Mouse (Mus musculus) brown adipose tissue, adult 24 weeks (tissue): ENCODE results near the gene Etl4. TPM values are rescaled to one million over a fixed set of nuclear protein-coding genes. Genes with fewer than 3 reads are reported as not detected.
"Not testable (repeated sequence)": the region's sequence is repeated elsewhere in the genome, so short reads cannot be mapped to it uniquely, and the experiment has no call there.

ENCODE experiments used
- H3K27ac ChIP-seq: fragments of 200-500 bp; replicated peaks from 2 replicates; pipeline ENCODE4 v1.5.1; 2012; ENCODE audit warnings: low read depth, mild to moderate bottlenecking, low read length
- H3K4me1 ChIP-seq: fragments of 200-500 bp; 2 replicates; pipeline ENCODE4 v1.6.1; 2012; ENCODE audit warnings: low read length, mixed read lengths; ENCODE audit not compliant: control insufficient read depth, insufficient read depth, insufficient read length
- H3K4me3 ChIP-seq: fragments of 200-500 bp; 2 replicates; pipeline ENCODE4 v1.5.1; 2012; ENCODE audit warnings: low read depth, mild to moderate bottlenecking, low read length, moderate library complexity; ENCODE audit not compliant: insufficient read depth
- polyA plus RNA-seq: library from polyadenylated mRNA; stranded (reverse); fragments of >200 nt; gene quantifications from 2 replicates; pipeline ENCODE4 v1.2.4, GENCODE M21; 2012; ENCODE audit not compliant: missing spikeins, insufficient read depth, insufficient read length

Etl4 gene
- polyA plus RNA-seq, 1 experiment, result 8.9 TPM

DNA sequence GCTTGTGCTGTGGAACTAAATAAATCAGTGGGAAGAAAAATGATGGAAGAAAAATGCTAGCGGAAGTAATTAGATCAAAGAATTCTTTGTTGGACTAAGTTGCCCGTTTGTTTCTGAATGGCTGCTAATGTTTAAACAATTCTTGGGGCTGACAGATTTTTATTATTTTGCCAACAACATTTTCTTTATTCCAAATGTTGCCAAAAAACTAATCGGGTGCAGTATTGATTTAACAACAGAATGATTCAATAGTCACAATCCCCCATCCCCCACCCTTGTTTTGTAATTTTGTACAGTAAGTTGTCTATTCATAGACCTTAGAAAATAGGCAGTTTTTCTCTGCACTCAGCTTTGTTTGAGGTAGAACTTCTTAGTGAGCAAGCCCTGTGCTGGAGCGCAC is 175.2 kb downstream of the Etl4 start:
- Histone ChIP-seq H3K27ac (no peak overlapping the region), H3K4me3 (no peak overlapping the region), H3K4me1 (no peaks in the 10 kb centered on the region)

GRCm38 (mm10) chr2:20105456-20105855 is 195.9 kb downstream of the Etl4 start:
- no peaks in the 10 kb centered on the region for H3K4me1 ChIP-seq
- no peak overlapping the region for H3K4me3 ChIP-seq
- no peak overlapping the region for H3K27ac ChIP-seq

DNA sequence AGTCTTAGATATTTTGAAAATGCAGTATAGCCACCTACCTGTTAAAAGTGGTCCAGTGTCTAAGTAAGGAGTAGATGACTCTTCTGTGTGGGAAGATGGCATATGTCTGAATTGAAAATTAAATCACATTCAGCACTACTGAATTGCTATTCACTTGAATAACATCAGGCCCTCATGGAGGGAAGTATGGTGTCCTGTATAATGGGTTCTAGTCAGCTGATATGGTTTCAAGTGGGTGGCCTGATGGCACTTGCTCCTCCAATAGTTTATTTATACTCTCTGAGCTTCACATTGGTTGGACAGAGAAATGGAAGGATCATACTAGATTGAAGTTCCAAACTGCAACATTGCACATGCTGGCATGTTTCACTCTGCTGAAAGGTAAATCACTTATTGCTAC is 202.1 kb downstream of the Etl4 start:
- no peaks in the 10 kb centered on the region for H3K4me1 ChIP-seq
- H3K4me3 ChIP-seq, result no peak overlapping the region
- H3K27ac ChIP-seq, result no peak overlapping the region

- no peaks in the 10 kb centered on the region for H3K4me1 ChIP-seq
Observed at GRCm38 (mm10) chr2:20125914-20126313, 216.3 kb downstream of the Etl4 start.

DNA sequence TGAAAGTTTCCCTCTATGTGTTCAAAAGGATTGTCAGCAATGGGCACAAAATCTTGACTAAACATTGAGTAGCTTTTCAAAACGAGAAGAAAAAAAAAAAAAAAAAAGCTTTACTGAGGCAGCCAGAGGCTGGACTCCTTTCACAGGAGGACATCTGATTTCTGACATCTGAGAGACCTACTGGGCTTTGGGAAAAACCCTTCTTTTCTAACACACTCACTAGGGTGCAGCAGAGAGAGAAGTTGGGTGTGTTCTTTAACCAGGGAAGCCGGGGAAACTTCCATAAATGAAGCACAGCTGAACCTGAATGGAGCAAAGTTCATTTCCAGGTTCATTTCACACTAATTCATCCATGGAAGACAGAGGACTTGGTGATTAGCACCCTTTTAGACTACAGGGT is 222.2 kb downstream of the Etl4 start:
- Histone ChIP-seq H3K4me3 (no peak overlapping the region), H3K4me1 (no peaks in the 10 kb centered on the region), H3K27ac (no peak overlapping the region)

More at GRCm38 (mm10) chr2:20125914-20126313, 216.3 kb downstream of the Etl4 start:
- Histone ChIP-seq H3K27ac (no peak overlapping the region), H3K4me3 (no peak overlapping the region)

DNA sequence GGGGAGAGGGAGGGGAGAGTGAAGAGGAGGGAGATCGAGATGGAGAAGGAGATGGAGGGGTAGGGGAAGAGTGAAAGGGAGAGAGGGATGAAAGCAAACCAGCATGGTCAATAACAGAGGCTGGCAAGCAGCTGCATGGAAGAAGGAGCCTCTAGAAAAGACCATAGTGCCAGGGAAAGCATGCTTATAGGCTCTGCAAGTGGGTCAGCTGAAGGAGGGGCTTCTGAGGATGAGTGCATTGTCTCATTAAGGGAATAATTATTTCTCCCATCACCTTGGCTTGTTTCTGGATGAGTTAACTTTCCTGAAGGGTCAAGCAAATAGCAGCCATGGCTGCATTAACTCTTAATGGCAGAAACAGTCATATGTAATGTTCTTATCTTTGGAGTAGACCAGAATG is 228.8 kb downstream of the Etl4 start:
- no peak overlapping the region for H3K27ac ChIP-seq
- no peak overlapping the region for H3K4me3 ChIP-seq
- no peaks in the 10 kb centered on the region for H3K4me1 ChIP-seq

DNA sequence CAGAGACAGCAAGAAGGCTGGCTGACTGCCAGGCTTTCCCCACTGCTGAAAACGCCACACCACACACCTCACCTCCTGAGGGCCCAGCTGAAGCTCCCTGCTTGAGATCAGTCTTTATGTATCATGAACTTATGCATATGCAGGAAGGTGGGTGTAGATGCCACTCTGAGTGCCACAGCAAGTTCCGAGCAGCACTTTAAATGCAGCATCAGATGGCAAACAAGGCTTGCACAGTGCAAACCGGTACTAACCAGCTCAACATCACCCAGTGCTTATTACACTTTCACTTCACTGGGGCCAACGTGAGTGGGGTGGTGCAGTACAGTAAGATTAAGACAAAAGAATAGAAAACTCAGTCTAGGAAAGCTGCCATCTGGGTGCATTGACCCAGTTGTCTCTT is 235.8 kb downstream of the Etl4 start:
- Histone ChIP-seq H3K27ac (no peak overlapping the region), H3K4me1 (no peaks in the 10 kb centered on the region), H3K4me3 (no peak overlapping the region)

- Histone ChIP-seq H3K4me3 (no peak overlapping the region), H3K27ac (peak overlapping the region; percentile 37), H3K4me1 (peaks cover 18% of the 10 kb centered on the region; the same call in 1 of the 2 replicates)
Observed at GRCm38 (mm10) chr2:20167073-20167472, 257.5 kb downstream of the Etl4 start.

GRCm38 (mm10) chr2:20167566-20167965 is 258.0 kb downstream of the Etl4 start:
- H3K4me3 ChIP-seq, result no peak overlapping the region
- H3K4me1 ChIP-seq, result peaks cover 18% of the 10 kb centered on the region; the same call in 1 of the 2 replicates
- H3K27ac ChIP-seq, result peak overlapping the region; percentile 90

- Histone ChIP-seq H3K4me1 (peaks cover 18% of the 10 kb centered on the region; the same call in 1 of the 2 replicates), H3K27ac (peak overlapping the region; percentile 90), H3K4me3 (no peak overlapping the region)
Observed at GRCm38 (mm10) chr2:20168156-20168555, 258.6 kb downstream of the Etl4 start.

DNA sequence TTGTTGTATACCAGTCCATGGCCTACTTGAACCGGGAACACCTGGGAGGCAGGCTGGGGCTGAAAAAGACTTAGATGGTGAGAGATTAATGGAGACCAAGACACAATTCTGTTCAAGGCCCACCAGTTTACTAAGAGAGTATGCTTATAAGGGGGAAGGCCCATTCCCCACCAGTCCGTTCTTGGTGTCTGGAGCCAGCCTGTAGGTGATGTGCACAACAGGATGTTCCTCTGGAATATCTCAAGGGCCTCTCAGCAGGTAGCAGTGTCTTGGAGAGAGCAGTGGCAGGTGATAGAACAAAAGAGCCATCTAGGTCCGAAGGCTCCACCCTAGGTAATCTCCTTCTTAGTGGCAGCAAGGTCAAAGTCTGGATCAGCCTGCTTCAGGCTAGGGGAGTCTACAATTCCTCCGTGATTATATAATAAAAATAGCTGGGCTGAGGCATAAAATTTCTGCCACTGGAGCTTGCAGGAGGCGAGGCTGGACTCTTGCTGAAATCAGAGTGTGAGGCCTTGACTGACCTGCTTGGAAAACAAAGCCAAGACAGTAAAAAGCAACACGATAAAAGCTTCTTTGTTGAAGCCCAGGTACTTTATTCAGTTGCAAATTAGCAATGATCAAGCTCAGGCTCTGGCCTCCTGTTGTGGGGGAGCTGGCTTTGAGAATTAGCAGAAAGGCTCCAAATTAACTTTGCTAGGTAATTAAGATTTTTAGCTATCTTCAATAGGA is 267.0 kb downstream of the Etl4 start:
- H3K27ac ChIP-seq, H3K4me1 ChIP-seq, H3K4me3 ChIP-seq: not testable (repeated sequence)

DNA sequence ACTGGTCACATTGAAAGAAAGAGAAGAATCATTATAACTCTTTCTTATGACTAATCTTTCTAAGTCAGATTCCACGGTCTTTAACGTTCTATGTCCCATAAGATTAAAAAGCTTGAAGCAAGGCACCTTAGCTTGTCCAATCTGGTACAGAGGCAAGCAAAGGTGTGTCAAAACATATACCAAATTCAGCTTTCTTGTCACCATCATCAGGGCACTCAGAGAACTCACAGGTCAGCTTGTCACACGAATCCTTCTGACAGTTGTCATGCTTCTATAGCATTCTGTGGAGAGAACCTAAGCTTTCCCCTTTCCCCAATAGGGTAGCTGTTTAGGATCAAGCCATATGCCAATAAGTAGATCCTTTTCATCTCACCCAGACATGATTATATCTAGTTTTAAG is 267.7 kb downstream of the Etl4 start:
- not testable (repeated sequence) for H3K4me3 ChIP-seq, H3K4me1 ChIP-seq, H3K27ac ChIP-seq

DNA sequence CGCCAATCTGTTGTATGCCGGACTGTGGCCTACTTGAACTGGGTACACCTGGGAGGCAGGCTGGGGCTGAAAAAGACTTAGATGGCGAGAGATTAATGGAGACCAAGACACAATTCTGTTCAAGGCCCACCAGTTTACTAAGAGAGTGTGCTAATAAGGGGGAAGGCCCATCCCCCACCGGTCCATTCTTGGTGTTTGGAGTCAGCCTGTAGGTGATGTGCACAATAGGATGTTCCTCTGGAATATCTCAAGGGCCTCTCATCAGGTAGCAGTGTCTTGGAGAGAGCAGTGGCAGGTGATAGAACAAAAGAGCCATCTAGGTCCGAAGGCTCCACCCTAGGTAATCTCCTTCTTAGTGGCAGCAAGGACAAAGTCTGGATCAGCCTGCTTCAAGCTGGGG is 271.0 kb downstream of the Etl4 start:
- H3K4me3 ChIP-seq, result not testable (repeated sequence)

DNA sequence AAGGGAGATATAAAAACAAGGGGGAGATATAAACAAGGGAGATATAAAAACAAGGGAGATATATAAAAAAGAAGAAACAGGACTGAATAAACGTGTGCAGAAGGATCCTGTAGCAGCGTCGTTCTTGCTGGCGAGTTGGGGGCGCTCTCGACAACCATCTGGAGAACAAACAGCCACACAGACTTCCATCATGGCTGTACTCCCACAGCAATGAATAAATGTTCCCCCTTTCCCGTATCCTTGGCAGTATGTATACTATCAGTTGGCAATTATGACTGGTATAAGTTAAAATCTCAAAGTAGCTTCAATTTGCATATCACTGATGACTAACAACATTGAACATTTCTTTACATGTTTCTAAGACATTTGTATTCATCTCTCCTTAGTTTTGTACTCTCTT is 277.6 kb downstream of the Etl4 start:
- H3K27ac ChIP-seq, H3K4me3 ChIP-seq, H3K4me1 ChIP-seq: not testable (repeated sequence)

More for the DNA sequence above, 271.0 kb downstream of the Etl4 start:
- H3K4me1 ChIP-seq, H3K27ac ChIP-seq: not testable (repeated sequence)

DNA sequence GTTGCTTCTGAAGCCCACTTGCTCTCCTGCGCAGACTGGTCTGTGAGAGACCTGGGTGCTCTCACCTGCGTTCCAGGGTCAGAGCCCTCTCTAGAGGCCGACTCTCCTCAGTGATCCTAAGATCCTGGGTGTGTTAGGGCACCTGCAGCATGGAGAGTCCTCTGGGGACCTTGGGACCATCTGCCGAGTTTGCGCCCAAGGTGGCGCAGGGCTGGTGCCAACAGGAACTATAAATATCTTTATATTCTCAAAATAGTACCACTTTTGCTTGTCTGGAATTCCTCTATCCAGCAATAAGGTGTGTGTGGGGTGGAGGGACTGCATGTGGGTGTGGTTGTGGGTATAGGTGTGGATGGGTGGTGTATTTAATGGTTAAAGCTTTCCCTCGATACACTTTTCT is 293.4 kb downstream of the Etl4 start:
- Histone ChIP-seq H3K4me3 (no peak overlapping the region), H3K4me1 (no peaks in the 10 kb centered on the region), H3K27ac (no peak overlapping the region)

GRCm38 (mm10) chr2:20206647-20207046 is 297.1 kb downstream of the Etl4 start:
- H3K27ac ChIP-seq, result no peak overlapping the region
- no peaks in the 10 kb centered on the region for H3K4me1 ChIP-seq
- no peak overlapping the region for H3K4me3 ChIP-seq
